Mouse (Mus musculus) embryonic facial prominence, embryonic 11.5 days (tissue): ENCODE data around the gene Gm3880. TPM values are rescaled to one million over a fixed set of nuclear protein-coding genes. Genes with fewer than 3 reads are reported as not detected.
A peak's percentile ranks its signal among the peaks of the same experiment; 100 is the strongest.
"Not testable (repeated sequence)": the region's sequence is repeated elsewhere in the genome, so short reads cannot be mapped to it uniquely, and the experiment has no call there.

Source experiments
- ATAC-seq: fragments of 200-750 bp; cut with Nextera tagmentation; replicated peaks from 2 replicates; pipeline ENCODE4 v1.8.0; 2017; ENCODE audit warnings: low read depth; ENCODE audit not compliant: insufficient number of reproducible peaks, low FRiP score, low TSS enrichment
- DNase-seq: peaks from one replicate; pipeline ENCODE4 v3.0.0-alpha.2; 2015; ENCODE audit warnings: low spot score
- H3K27ac ChIP-seq: fragments of 300-500 bp; sonication (generic); replicated peaks from 2 replicates; pipeline ENCODE4 v1.5.1; 2014; ENCODE audit warnings: mild to moderate bottlenecking, low read depth, low read length, control low read depth
- H3K27me3 ChIP-seq: fragments of 300-500 bp; sonication (generic); 2 replicates; pipeline ENCODE4 v1.6.1; 2014; ENCODE audit warnings: mild to moderate bottlenecking, low read length, moderate library complexity, mixed read lengths; ENCODE audit not compliant: control insufficient read depth, insufficient read depth
- H3K36me3 ChIP-seq: fragments of 300-500 bp; sonication (generic); replicated peaks from 2 replicates; pipeline ENCODE4 v1.6.1; 2014; ENCODE audit warnings: low read depth, mild to moderate bottlenecking, low read length, moderate library complexity, mixed read lengths; ENCODE audit not compliant: control insufficient read depth, insufficient read depth
- H3K4me1 ChIP-seq: fragments of 300-500 bp; sonication (generic); 2 replicates; pipeline ENCODE4 v1.6.1; 2014; ENCODE audit warnings: low read length, mixed read lengths; ENCODE audit not compliant: control insufficient read depth, insufficient read depth
- H3K4me2 ChIP-seq: fragments of 300-500 bp; sonication (generic); 2 replicates; pipeline ENCODE4 v1.6.1; 2014; ENCODE audit warnings: low read depth, mild to moderate bottlenecking, control low read depth, low read length, moderate library complexity
- H3K4me3 ChIP-seq: fragments of 300-500 bp; sonication (generic); 2 replicates; pipeline ENCODE4 v1.5.1; 2014; ENCODE audit warnings: low read depth, low read length, control low read depth
- H3K9ac ChIP-seq: fragments of 300-500 bp; sonication (generic); replicated peaks from 2 replicates; pipeline ENCODE4 v1.6.1; 2014; ENCODE audit warnings: mild to moderate bottlenecking, control low read depth, low read length
- H3K9me3 ChIP-seq: fragments of 300-500 bp; sonication (generic); replicated peaks from 2 replicates; pipeline ENCODE4 v1.6.1; 2016; ENCODE audit warnings: mild to moderate bottlenecking, low read length, inconsistent platforms, mixed read lengths; ENCODE audit not compliant: control insufficient read depth
- WGBS: fragments of 180-500 bp; shearing (Covaris S2); extraction: QIAGEN DNeasy Blood & Tissue Kit; methylation state at CpG from one replicate; pipeline ENCODE4 v1.1.7; 2014; 5-methylcytosine and 5-hydroxymethylcytosine counted together
- polyA plus RNA-seq: library from polyadenylated mRNA; unstranded; fragments of >200 nt; fragmentation: Nextera tagmentation; extraction: Ambion mirVana; gene quantifications from 2 replicates; pipeline ENCODE4 v1.2.1, GENCODE M21; 2014

Gm3880 gene
- not detected in 2 replicates for polyA plus RNA-seq

DNA sequence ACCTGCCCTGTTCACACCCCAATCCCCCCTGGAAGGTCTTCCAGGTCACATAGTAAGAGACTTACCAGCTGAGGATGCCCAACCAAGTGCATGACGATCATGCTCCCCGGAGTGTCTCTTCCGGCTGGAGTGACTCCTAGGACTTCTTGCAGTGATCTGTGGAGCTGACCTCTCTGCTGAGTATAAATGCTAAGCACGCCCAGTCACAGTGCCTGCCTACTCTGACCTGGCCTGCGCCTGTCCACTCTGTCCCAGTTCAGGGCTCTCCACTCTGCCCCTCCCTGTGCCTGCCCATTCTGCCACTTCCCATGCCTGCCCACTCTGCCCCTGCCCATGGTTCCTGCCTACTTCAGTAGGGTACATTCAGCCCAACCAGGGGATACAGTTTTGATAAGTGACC lies at the start of gene Gm3880:
Gene Gm3880 (minus strand): TSS at position 101 of the 400 bp plus-strand sequence.
- 80% methylated on average over 5 of the region's 5 CpGs for WGBS
- ATAC-seq: not testable (repeated sequence)

DNA sequence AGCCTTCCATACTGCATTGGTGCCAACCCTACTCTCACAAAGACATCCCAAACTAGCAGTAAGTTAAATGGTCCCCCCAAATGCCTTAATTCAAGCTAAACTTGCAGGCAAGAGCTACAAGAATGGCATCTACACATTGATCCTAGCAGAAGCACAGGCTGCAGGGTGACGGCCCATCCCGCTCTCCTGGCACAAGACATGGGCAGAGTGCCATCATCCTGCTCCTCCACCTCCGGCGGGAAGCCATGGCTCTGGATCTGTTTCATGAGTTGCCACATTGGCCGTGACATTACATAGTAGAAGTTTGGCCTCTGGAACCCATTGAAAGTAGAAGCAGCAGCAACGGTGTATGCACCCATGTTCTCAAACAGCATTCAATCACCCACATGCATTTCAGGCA lies 37.5 kb upstream of the Gm3880 start:
- DNase-seq, H3K27me3 ChIP-seq, H3K9ac ChIP-seq, H3K4me2 ChIP-seq, H3K36me3 ChIP-seq, H3K27ac ChIP-seq, ATAC-seq, H3K9me3 ChIP-seq, H3K4me1 ChIP-seq, H3K4me3 ChIP-seq: not testable (repeated sequence)
- 89% methylated on average over 6 of the region's 6 CpGs for WGBS

More for the DNA sequence above, at the start of gene Gm3880:
- not testable (repeated sequence) for H3K36me3 ChIP-seq, H3K9ac ChIP-seq, H3K27ac ChIP-seq, DNase-seq, H3K4me3 ChIP-seq, H3K4me2 ChIP-seq, H3K27me3 ChIP-seq, H3K4me1 ChIP-seq, H3K9me3 ChIP-seq

- not testable (repeated sequence) for H3K4me3 ChIP-seq, H3K4me2 ChIP-seq, H3K9ac ChIP-seq, DNase-seq, H3K9me3 ChIP-seq, H3K27me3 ChIP-seq, H3K27ac ChIP-seq, H3K36me3 ChIP-seq, ATAC-seq, H3K4me1 ChIP-seq
- WGBS: 78% methylated on average over 4 of the region's 10 CpGs
Measured at GRCm38 (mm10) chrX:102707535-102707934, 20.8 kb upstream of the Gm3880 start, which contains the start of the genes Gm9112 and Dmrtc1b. Gene Gm9112, minus strand, starts transcription at chrX:102707635. Gene Dmrtc1b, plus strand, starts transcription at chrX:102707865.

DNA sequence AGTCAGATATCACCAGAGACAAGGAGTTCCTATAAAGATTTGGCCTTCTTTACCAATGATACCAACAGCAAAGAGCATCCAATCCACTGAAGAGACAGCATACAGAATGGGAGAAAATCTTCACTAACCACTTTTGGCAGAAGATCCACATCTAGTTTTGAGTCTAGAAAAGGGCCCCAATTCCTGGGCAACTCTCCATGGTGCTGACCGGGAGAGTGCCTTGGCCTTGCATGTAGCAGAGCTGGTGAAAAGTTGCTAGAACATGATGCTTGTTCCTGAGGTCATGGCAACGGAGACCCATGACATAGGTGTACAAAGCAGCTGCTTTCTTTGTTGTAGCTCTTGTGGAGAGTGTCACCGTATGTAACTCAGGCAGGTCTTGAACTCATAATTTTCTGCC lies 13.9 kb upstream of the Gm3880 start:
- not testable (repeated sequence) for H3K27me3 ChIP-seq, H3K4me2 ChIP-seq, ATAC-seq, H3K4me1 ChIP-seq, H3K36me3 ChIP-seq, H3K4me3 ChIP-seq, H3K27ac ChIP-seq, H3K9me3 ChIP-seq, H3K9ac ChIP-seq
- 75% methylated on average over 3 of the region's 3 CpGs for WGBS
- DNase-seq: peak; percentile 43

GRCm38 (mm10) chrX:102689252-102689651 lies 2.5 kb upstream of the Gm3880 start:
- WGBS: 20% methylated on average over 4 of the region's 4 CpGs
- not testable (repeated sequence) for H3K9ac ChIP-seq, H3K4me1 ChIP-seq, H3K4me2 ChIP-seq, ATAC-seq, H3K27ac ChIP-seq, H3K4me3 ChIP-seq, H3K9me3 ChIP-seq, H3K27me3 ChIP-seq, H3K36me3 ChIP-seq
- DNase-seq: peak; percentile 48

DNA sequence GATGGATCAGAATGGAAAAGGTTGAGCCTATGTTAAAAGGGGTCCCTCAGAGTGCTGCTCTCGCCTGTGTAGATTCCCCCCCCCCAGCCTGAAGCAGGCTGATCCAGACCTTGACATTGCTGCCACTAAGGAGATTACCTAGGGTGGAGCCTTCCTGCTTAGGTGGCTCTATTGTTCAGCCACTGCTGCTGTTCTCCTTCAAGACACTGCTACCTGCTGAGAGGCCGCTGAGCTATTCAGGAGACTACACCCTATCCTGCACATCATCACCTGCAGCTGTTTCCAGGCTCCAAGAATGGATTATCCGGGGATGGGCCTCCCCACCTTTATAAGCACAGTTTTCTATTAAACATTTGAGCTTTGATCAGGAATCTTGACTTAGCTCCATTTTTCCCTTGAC lies 2.1 kb downstream of the Gm3880 start:
- ATAC-seq: not testable (repeated sequence)

GRCm38 (mm10) chrX:102666641-102667040 lies 20.1 kb downstream of the Gm3880 start:
- ATAC-seq (no peak), DNase-seq (no peak)
- WGBS: 82% methylated on average over 2 of the region's 2 CpGs
- Histone ChIP-seq H3K36me3 (no peaks in the 10 kb centered on the region), H3K4me1 (no peaks in the 10 kb centered on the region), H3K27ac (no peak overlapping the region), H3K4me2 (no peak overlapping the region), H3K4me3 (no peak overlapping the region), H3K9ac (no peak overlapping the region), H3K27me3 (no peaks in the 10 kb centered on the region), H3K9me3 (no peaks in the 10 kb centered on the region)

More for the DNA sequence above, 2.1 kb downstream of the Gm3880 start:
- not testable (repeated sequence) for H3K27ac ChIP-seq, H3K4me3 ChIP-seq, H3K36me3 ChIP-seq, H3K27me3 ChIP-seq, H3K9me3 ChIP-seq, H3K4me2 ChIP-seq, H3K9ac ChIP-seq, DNase-seq, H3K4me1 ChIP-seq
- WGBS: 38% methylated on average over 3 of the region's 3 CpGs

GRCm38 (mm10) chrX:102660712-102661111 lies 26.1 kb downstream of the Gm3880 start:
- Histone ChIP-seq H3K4me2 (no peak overlapping the region), H3K27ac (no peak overlapping the region), H3K4me1 (no peaks in the 10 kb centered on the region), H3K9me3 (no peaks in the 10 kb centered on the region), H3K36me3 (no peaks in the 10 kb centered on the region), H3K9ac (no peak overlapping the region), H3K4me3 (no peak overlapping the region), H3K27me3 (no peaks in the 10 kb centered on the region)
- peak; percentile 3 for DNase-seq
- WGBS: 22% methylated on average over 3 of the region's 3 CpGs
- ATAC-seq: no peak
